Mouse (Mus musculus): ENCODE results near the gene Prdm11.

DNA sequence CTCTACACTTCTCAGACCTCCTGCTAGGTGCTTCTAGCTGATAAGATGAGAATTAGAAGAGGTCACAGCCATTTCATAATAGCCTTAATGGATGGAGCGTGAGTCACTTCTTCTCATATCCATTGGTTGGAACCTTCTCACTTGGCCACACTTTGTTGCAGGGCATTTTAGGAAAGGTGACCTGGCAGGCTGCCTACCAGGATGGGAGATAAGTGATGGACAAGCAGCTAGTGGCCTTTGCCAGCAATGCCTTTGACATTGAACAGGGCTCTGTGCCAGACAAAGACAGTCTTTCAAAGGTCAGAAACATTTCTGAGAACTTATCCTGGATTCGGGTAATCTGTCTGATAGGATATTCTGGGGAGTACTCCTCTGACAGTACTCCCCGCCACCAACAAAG lies 102.6 kb downstream of the Prdm11 start:
- TF ChIP-seq CTCF (IDR thresholded peaks at IDR 0.05; ENCODE audit: control insufficient read depth, insufficient read depth, insufficient replicate concordance, low read depth, low read length) (no peak), POLR2A (IDR thresholded peaks at IDR 0.05; ENCODE audit: control insufficient read depth, low read depth, low read length) (no peak)

All from testis, adult 2 months (tissue).